Mouse (Mus musculus) spleen, adult 2 months (tissue): Measurements from ENCODE around the gene Gm20388.
"Not testable (repeated sequence)": the region's sequence is repeated elsewhere in the genome, so short reads cannot be mapped to it uniquely, and the experiment has no call there.

Source experiments
- CTCF ChIP-seq: fragments of 200-500 bp; IDR thresholded peaks from 2 replicates; pipeline ENCODE4 v1.5.1; 2011; ENCODE audit warnings: mild to moderate bottlenecking, inconsistent platforms; ENCODE audit not compliant: insufficient read depth, insufficient read length, insufficient replicate concordance; ENCODE audit errors: extremely low read depth
- POLR2A ChIP-seq: fragments of 200-500 bp; IDR thresholded peaks from 2 replicates; pipeline ENCODE4 v1.6.1; 2011; ENCODE audit warnings: low read depth, low read length, inconsistent platforms

- peak; percentile 93 for TF ChIP-seq CTCF
- TF ChIP-seq POLR2A: not testable (repeated sequence)
These were observed 769.8 kb downstream of the Gm20388 start for GRCm38 (mm10) chr8:120680405-120680804.
